Mouse (Mus musculus): ENCODE measurements around the gene Bend4. TPM values are rescaled to one million over a fixed set of nuclear protein-coding genes. Genes with fewer than 3 reads are reported as not detected.

The Bend4 gene
- polyA plus RNA-seq, 1 experiment: 7.3 TPM

DNA sequence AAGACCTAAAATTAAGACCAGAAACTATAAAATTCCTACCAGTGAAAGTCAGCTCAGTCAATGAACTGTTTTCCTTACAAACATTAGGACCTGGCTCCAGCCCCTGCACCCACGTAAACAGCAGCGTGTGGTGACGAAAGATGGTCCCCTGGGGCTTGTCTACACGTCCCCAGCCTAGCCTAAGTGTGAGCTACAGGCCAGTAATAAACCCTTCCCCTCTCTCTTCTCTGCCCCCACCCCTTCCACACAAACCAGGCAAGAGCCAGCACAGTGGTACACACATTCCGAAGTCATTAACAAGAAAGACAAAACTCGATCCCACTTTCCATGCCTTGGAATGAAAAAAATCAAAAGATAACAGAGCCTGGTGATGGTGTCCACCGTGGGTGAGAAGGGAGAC is 16.6 kb downstream of the Bend4 start:
- H3K4me1 ChIP-seq (ENCODE audit: control insufficient read depth, insufficient read depth, low read length): no peaks in the 10 kb centered on the region
- H3K4me3 ChIP-seq (ENCODE audit: control insufficient read depth, low read depth, low read length): no peak overlapping the region
- H3K27me3 ChIP-seq (ENCODE audit: control insufficient read depth, insufficient read depth, low read length): no peaks in the 10 kb centered on the region
- H3K27ac ChIP-seq (ENCODE audit: control insufficient read depth, insufficient read depth, low read depth, low read length): no peak overlapping the region
- TF ChIP-seq CTCF (IDR thresholded peaks at IDR 0.05; ENCODE audit: control insufficient read depth, insufficient read depth, insufficient replicate concordance, low read depth, low read length): no peak
- no peaks in the 10 kb centered on the region for H3K36me3 ChIP-seq (ENCODE audit: control insufficient read depth, insufficient read depth, low read length)

DNA sequence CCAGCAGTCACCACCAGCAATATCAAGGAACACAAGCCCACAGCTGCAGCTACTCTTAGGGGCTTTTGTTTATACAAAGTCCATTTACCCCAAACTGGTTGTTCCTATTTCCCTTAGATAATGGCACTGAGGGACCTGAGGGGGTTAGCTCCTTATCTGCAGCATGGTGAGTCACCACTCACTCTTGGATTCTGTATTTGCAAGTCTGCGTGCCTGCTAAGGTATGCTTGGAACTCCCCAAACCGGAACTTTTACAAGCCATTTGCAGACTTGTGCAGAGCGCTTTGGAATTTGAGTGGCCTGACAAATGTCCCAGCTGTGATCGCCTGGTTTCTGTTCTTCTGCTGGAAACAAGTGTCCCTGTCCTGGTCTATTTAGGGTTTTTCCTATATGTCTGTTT is 17.7 kb downstream of the Bend4 start:
- H3K36me3 ChIP-seq (ENCODE audit: control insufficient read depth, insufficient read depth, low read length): no peaks in the 10 kb centered on the region
- H3K27me3 ChIP-seq (ENCODE audit: control insufficient read depth, insufficient read depth, low read length): no peaks in the 10 kb centered on the region
- no peak overlapping the region for H3K4me3 ChIP-seq (ENCODE audit: control insufficient read depth, low read depth, low read length)
- H3K4me1 ChIP-seq (ENCODE audit: control insufficient read depth, insufficient read depth, low read length): no peaks in the 10 kb centered on the region
- no peak overlapping the region for H3K27ac ChIP-seq (ENCODE audit: control insufficient read depth, insufficient read depth, low read depth, low read length)
- TF ChIP-seq POLR2A (IDR thresholded peaks at IDR 0.05; ENCODE audit: control insufficient read depth, low read depth, low read length): no peak
- TF ChIP-seq CTCF (IDR thresholded peaks at IDR 0.05; ENCODE audit: control insufficient read depth, insufficient read depth, insufficient replicate concordance, low read depth, low read length): no peak

DNA sequence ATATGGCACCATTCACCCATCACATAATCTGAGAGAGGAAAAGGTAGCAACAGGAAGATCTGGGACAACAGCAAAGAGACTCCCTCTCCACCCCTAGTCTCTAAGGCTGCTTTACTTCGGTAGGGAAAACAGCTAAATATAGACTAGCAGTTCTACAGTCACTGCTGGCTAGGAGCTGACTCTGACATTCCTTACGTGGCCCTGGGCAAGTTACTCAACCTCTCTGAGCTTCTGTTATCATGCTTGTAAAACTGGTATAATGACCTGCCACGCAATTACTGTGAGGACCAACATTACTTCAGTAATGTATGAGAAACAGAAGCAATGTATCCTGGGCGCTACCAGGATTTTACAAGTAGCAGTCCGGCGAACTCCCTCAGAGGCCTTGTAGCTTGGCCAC is 19.7 kb downstream of the Bend4 start:
- TF ChIP-seq POLR2A (IDR thresholded peaks at IDR 0.05; ENCODE audit: control insufficient read depth, low read depth, low read length): no peak
- no peak for TF ChIP-seq CTCF (IDR thresholded peaks at IDR 0.05; ENCODE audit: control insufficient read depth, insufficient read depth, insufficient replicate concordance, low read depth, low read length)

DNA sequence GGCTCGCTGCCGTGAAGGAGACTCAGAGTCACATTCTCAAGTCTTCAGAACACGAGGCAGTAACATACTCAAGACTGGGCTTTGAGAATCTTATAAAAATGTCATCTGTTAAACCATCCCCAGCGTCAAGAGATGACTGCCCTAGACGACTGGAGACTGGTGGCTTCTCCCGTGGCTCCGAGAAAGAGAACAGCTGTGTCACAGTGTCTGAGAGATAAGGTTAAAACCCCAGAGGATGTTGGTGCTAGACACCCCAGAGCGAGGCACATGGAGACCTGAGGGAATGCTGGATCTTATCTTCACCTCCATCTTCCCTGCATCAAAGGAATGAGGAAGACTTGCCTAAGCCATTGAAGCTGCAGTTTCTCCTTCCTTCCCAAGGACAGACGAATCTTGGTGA is 23.2 kb downstream of the Bend4 start:
- no peaks in the 10 kb centered on the region for H3K4me1 ChIP-seq (ENCODE audit: control insufficient read depth, insufficient read depth, low read length)
- TF ChIP-seq CTCF (IDR thresholded peaks at IDR 0.05; ENCODE audit: control insufficient read depth, insufficient read depth, insufficient replicate concordance, low read depth, low read length) (no peak), POLR2A (IDR thresholded peaks at IDR 0.05; ENCODE audit: control insufficient read depth, low read depth, low read length) (no peak)
- H3K36me3 ChIP-seq (ENCODE audit: control insufficient read depth, insufficient read depth, low read length): no peaks in the 10 kb centered on the region
- no peaks in the 10 kb centered on the region for H3K27me3 ChIP-seq (ENCODE audit: control insufficient read depth, insufficient read depth, low read length)
- no peak overlapping the region for H3K27ac ChIP-seq (ENCODE audit: control insufficient read depth, insufficient read depth, low read depth, low read length)
- H3K4me3 ChIP-seq (ENCODE audit: control insufficient read depth, low read depth, low read length): no peak overlapping the region

More for the DNA sequence above, 19.7 kb downstream of the Bend4 start:
- no peaks in the 10 kb centered on the region for H3K36me3 ChIP-seq (ENCODE audit: control insufficient read depth, insufficient read depth, low read length)
- no peaks in the 10 kb centered on the region for H3K27me3 ChIP-seq (ENCODE audit: control insufficient read depth, insufficient read depth, low read length)
- H3K4me1 ChIP-seq (ENCODE audit: control insufficient read depth, insufficient read depth, low read length): no peaks in the 10 kb centered on the region
- no peak overlapping the region for H3K4me3 ChIP-seq (ENCODE audit: control insufficient read depth, low read depth, low read length)
- no peak overlapping the region for H3K27ac ChIP-seq (ENCODE audit: control insufficient read depth, insufficient read depth, low read depth, low read length)

DNA sequence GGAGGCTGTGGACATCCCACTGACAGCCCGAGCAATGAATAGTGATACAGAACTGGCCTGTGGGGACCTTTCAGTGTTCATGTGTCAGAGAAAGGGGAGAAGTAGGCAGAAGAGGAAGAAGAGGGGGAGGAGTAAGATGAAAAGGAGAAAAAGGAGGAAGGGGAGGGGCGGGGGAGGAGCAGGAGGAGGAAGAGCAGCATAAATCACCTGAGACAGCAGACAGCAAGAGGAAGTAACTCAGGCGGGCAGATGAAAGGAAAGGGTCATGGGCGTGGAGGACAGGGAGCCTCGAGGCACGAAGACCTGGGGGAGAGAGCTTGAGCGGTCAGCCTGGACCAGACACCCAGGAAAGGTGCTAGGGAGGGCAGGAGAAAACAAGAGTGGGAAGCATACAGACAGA is 23.7 kb downstream of the Bend4 start:
- TF ChIP-seq POLR2A (IDR thresholded peaks at IDR 0.05; ENCODE audit: control insufficient read depth, low read depth, low read length) (no peak), CTCF (IDR thresholded peaks at IDR 0.05; ENCODE audit: control insufficient read depth, insufficient read depth, insufficient replicate concordance, low read depth, low read length) (no peak)
- Histone ChIP-seq H3K36me3 (ENCODE audit: control insufficient read depth, insufficient read depth, low read length) (no peaks in the 10 kb centered on the region), H3K4me3 (ENCODE audit: control insufficient read depth, low read depth, low read length) (no peak overlapping the region), H3K4me1 (ENCODE audit: control insufficient read depth, insufficient read depth, low read length) (no peaks in the 10 kb centered on the region), H3K27me3 (ENCODE audit: control insufficient read depth, insufficient read depth, low read length) (no peaks in the 10 kb centered on the region), H3K27ac (ENCODE audit: control insufficient read depth, insufficient read depth, low read depth, low read length) (no peak overlapping the region)

DNA sequence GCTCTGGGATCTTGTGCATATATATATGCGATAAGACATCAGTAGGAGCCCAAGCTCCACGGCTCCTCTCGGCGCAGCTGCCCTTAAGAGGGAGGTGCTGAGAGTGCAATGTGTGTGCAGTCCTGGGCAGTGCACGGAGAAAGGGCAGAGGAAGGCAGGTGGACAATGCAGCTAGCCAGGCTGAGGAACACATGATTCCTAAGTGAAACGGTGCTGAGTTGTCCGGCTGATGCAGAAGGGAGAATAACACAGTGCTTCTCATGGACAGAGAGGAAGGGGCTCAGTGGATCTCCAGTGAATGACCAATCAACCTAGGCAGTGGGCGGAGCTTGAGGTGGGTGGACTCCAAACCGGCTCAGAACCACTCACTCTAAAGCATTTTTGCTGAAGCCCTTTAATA is 26.5 kb downstream of the Bend4 start:
- TF ChIP-seq CTCF (IDR thresholded peaks at IDR 0.05; ENCODE audit: control insufficient read depth, insufficient read depth, insufficient replicate concordance, low read depth, low read length) (no peak), POLR2A (IDR thresholded peaks at IDR 0.05; ENCODE audit: control insufficient read depth, low read depth, low read length) (no peak)
- Histone ChIP-seq H3K4me3 (ENCODE audit: control insufficient read depth, low read depth, low read length) (no peak overlapping the region), H3K4me1 (ENCODE audit: control insufficient read depth, insufficient read depth, low read length) (no peaks in the 10 kb centered on the region), H3K27me3 (ENCODE audit: control insufficient read depth, insufficient read depth, low read length) (no peaks in the 10 kb centered on the region), H3K36me3 (ENCODE audit: control insufficient read depth, insufficient read depth, low read length) (no peaks in the 10 kb centered on the region), H3K27ac (ENCODE audit: control insufficient read depth, insufficient read depth, low read depth, low read length) (no peak overlapping the region)

DNA sequence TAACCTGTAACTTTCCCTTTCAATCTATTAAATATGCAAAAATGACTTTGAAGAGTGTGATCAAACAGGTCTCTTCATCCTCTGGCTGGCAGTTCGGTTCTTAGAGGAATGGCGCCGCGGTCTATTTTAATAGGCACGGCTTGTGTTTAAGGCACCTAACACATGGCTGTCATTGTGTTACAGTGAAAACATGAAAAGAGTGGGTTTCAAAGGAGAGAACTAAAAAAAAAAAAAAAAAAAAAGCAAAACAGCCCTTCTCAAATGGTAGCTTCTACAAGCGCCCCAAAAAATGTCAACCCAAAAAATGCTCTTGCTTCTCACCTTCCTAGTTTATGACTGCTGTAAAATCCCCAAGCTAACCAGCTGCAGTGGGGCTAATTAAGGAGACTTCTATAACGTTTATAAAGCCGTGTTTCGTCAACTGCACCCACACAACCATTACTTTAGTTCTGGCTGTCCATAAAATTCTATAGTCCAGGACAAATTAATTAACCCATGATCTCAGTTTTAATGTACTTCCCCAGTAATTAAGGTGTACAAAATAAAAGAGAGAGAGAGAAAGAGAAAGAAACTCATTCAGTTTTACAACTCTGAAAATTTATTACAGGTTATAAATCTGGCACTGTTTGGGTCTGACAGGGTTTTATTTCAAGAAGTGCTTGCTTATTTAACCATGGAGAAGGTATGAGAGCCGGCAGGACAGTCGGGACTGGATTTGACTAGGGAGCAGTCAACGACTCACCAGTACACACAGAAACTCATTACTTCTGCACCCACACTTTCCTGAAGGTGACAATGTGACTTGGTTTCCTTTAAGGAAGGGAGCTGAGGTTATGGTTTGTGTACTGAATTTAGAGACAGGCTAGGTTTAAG is 27.3 kb downstream of the Bend4 start:
- H3K4me3 ChIP-seq (ENCODE audit: control insufficient read depth, low read depth, low read length): no peak overlapping the region
- H3K27ac ChIP-seq (ENCODE audit: control insufficient read depth, insufficient read depth, low read depth, low read length): no peak overlapping the region
- no peaks in the 10 kb centered on the region for H3K36me3 ChIP-seq (ENCODE audit: control insufficient read depth, insufficient read depth, low read length)
- H3K27me3 ChIP-seq (ENCODE audit: control insufficient read depth, insufficient read depth, low read length): no peaks in the 10 kb centered on the region
- H3K4me1 ChIP-seq (ENCODE audit: control insufficient read depth, insufficient read depth, low read length): no peaks in the 10 kb centered on the region
- no peak for TF ChIP-seq POLR2A (IDR thresholded peaks at IDR 0.05; ENCODE audit: control insufficient read depth, low read depth, low read length)
- no peak for TF ChIP-seq CTCF (IDR thresholded peaks at IDR 0.05; ENCODE audit: control insufficient read depth, insufficient read depth, insufficient replicate concordance, low read depth, low read length)
